Mouse (Mus musculus) lung, adult 2 months (tissue): ENCODE measurements around the gene Dnajc28.

Experiments used
- CTCF ChIP-seq: fragments of 200-500 bp; IDR thresholded peaks from 2 replicates; pipeline ENCODE4 v1.5.1; 2011; ENCODE audit warnings: mild to moderate bottlenecking, low read length, control low read depth; ENCODE audit not compliant: insufficient read depth
- POLR2A ChIP-seq: fragments of 200-500 bp; IDR thresholded peaks from 2 replicates; pipeline ENCODE4 v1.6.1; 2011; ENCODE audit warnings: low read depth, mild to moderate bottlenecking, control low read depth, low read length, borderline replicate concordance; ENCODE audit errors: extremely low read depth

- no peak for TF ChIP-seq POLR2A
- TF ChIP-seq CTCF = no peak
Measured at GRCm38 (mm10) chr16:91657285-91657684, 38.5 kb upstream of the Dnajc28 start.
